Mouse (Mus musculus) cerebellum, adult 2 months (tissue): ENCODE data around the gene Olfr836.
"Not testable (repeated sequence)": the region's sequence is repeated elsewhere in the genome, so short reads cannot be mapped to it uniquely, and the experiment has no call there.

ENCODE experiments used
- CTCF ChIP-seq: fragments of 200-500 bp; IDR thresholded peaks from 2 replicates; pipeline ENCODE4 v1.5.1; 2011; ENCODE audit warnings: low read depth, mild to moderate bottlenecking, control low read depth, low read length, moderate library complexity, borderline replicate concordance; ENCODE audit not compliant: insufficient read depth
- POLR2A ChIP-seq: fragments of 200-500 bp; IDR thresholded peaks from 2 replicates; pipeline ENCODE4 v1.6.1; 2011; ENCODE audit warnings: low read length, control low read depth, borderline replicate concordance; ENCODE audit not compliant: insufficient read depth

DNA sequence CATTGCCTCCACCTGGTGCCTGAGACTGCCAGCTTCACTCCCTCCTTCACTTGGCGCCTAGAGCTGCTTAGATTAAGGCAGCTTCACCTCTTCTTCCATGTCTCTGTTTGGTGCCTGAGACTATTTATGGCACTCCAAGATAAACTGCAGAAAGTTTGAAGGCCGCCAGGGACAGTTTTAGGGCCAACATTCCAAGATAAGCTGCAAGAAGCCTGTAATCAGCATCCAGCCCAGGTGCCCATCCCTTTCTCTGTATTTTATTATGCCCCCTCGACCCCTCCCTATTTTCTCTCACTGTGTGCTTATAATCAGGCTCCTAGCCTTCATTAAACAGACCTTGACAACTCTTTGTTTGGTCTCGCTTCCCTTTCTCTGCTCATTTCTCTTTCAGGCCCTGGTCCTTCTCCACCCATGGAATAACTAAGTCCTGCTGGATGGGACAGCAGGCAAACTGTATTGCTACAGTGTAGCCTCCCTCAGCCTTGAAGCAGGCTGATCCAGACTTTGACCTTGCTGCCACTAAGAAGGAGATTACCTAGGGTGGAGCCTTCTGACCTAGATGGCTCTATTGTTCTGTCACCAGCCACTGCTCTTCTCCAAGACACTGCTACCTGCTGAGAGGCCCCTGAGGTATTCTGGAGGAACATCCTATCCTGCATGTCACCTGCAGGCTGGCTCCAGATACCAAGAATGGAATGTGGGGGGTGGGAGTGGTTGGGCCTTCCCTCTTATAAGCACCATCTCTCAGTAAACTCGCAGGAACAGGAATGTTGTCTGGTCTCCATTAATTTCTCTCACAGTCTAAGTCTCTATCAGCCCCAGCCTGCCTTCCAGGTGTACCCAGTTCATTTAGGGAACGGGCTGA lies 27.1 kb upstream of the Olfr836 start:
- not testable (repeated sequence) for TF ChIP-seq CTCF, POLR2A
